Mouse (Mus musculus) liver, adult 2 months (tissue): ENCODE measurements around the gene Cdkn2d.

Source experiments
- CTCF ChIP-seq: fragments of 200-500 bp; IDR thresholded peaks from 2 replicates; pipeline ENCODE4 v1.5.1; 2011; ENCODE audit warnings: low read depth, low read length, control low read depth
- POLR2A ChIP-seq: fragments of 200-500 bp; IDR thresholded peaks from 2 replicates; pipeline ENCODE4 v1.6.1; 2011; ENCODE audit warnings: low read length, control low read depth; ENCODE audit not compliant: insufficient read depth; ENCODE audit errors: extremely low read depth

GRCm38 (mm10) chr9:21288404-21289336 lies 2.5 kb downstream of the Cdkn2d start:
- TF ChIP-seq CTCF: no peak
- TF ChIP-seq POLR2A: no peak
